Mouse (Mus musculus) cerebellum, adult (tissue): ENCODE data around the gene Cyp2c37.
"Not testable (repeated sequence)": the region's sequence is repeated elsewhere in the genome, so short reads cannot be mapped to it uniquely, and the experiment has no call there.

Experiments used
- ATAC-seq: cut with Nextera tagmentation; 2 replicates; pipeline ENCODE4 v1.9.2; 2017; ENCODE audit warnings: mild to moderate bottlenecking, moderate library complexity, mixed read lengths; ENCODE audit not compliant: insufficient number of reproducible peaks, low FRiP score, low TSS enrichment

Gene Cyp2c37

DNA sequence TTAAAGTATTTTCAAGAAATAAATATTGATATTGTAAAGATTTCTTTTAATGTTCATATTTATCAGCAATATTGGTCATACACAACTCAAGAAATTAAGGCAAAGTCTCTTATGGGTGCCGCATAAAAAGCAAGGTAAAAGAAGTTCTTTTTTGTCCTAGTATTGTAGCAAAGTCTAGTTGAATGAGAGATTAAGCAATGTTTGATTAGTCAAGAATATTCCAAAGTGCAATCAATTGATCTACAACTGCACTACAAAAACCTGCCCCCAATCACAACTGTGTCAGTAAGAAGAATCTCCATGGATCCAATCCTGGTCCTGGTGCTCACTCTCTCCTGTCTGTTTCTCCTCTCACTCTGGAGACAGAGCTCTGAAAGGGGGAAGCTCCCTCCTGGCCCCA is at the start of gene Cyp2c37:
Gene Cyp2c37, plus strand, starts transcription at position 285 of the 400 bp plus-strand sequence.
- ATAC-seq = not testable (repeated sequence)

- not testable (repeated sequence) for ATAC-seq
Observed at GRCm38 (mm10) chr19:39960861-39961260, 31.4 kb upstream of the Cyp2c37 start.

- not testable (repeated sequence) for ATAC-seq
Observed at GRCm38 (mm10) chr19:39971096-39971495, 21.1 kb upstream of the Cyp2c37 start.

DNA sequence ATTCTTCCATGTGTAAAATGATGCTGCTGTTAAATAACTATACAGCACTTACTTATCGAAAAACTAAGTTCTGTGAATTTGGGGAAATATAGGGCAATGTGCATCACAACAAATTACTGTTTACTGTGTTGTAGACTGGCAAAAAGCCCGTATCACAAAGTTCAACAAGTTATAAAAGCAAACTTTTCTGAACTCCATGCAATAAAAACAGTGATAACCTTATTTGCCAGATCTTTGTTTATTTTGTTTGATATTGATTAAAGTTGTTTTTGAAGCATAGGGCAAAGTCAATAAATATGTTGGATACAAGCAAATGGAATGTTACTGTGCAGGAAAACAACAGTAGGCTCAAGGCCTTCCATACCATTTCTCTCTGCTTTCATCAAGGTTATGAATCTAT is 2.8 kb upstream of the Cyp2c37 start:
- no peak for ATAC-seq
